In the genomic region with DNA sequence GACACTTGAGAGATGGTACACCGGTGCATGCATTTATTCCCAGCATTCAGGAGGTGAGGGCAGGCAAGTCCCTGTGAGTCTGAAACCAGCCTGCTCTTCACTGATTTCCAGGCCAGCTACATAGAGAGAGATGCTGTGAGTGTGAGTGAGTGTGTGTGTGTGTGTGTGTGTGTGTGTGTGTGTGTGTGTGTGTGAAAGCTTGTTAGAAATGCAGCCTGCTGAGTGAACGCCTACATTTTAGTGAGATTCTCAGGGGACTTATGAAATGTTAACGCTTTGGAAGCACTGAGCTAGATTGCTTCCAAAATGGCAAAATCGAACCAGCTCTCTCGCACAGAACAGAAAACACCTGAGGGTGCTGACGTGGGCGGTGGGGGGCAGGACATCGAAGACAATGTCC, we compare ENCODE assay signal across 19 mouse cellular contexts. TPM values are rescaled to one million over a fixed set of nuclear protein-coding genes. Genes with fewer than 3 reads are reported as not detected.
DNase-seq lines count a peak whose midpoint lies in the region.
"Had no signal": no experiment of that assay in that cellular context is flagged by ENCODE, and none has a peak within 500 bp of the region (broad histone marks: within the 10 kb centered on the region; RNA-seq: fewer than 3 reads in every experiment).

No protein-coding gene starts in this region.

- intact Hi-C loops in left cerebral cortex, postnatal 4 days (cut with DNase I): no loop called here

- DNase-seq in left cerebral cortex, adult 11 months (ENCODE audit: low spot score): peak; percentile 19
- no peak for DNase-seq in left cerebral cortex, postnatal 4 days
- peak; percentile 30 to 73 for DNase-seq in frontal cortex, adult 2 months (ENCODE audit: extremely low spot score in 1 of 2, low spot score in 1 of 2)
- DNase-seq in layer of hippocampus, adult 9-11 months: peak; percentile 34
- DNase-seq in right cerebral cortex, adult 2 months (ENCODE audit: low spot score in 2 of 2): peak; percentile 65
- no peak for DNase-seq in cerebellum, adult 11-12 months
- no peak for DNase-seq in thymus, adult 18-20 months
- DNase-seq in embryo, embryonic 10.5 days (ENCODE audit: low spot score): no peak
- DNase-seq: adrenal gland, postnatal 36 days; B cell, adult 2 months; cerebellum, postnatal 36 days; heart, postnatal 36 days; kidney, adult 11 months; kidney, postnatal 25 days had no signal

RNA-seq across cellular contexts. Expression of gene Chit1, which starts 35.0 kb away (rescaled TPM):
- total RNA-seq in left cerebral cortex, postnatal 4 days (2021): under 1 TPM; 0.48 to 0.54 TPM
- polyA plus RNA-seq in frontal cortex, adult 2 months (2012; rRNA removed): 0.22 and 0.23 TPM in 2 replicates
- total RNA-seq: adrenal gland, postnatal 36 days; gastrocnemius, adult 8-10 months; heart, postnatal 36 days had no signal
- polyA plus RNA-seq: embryonic facial prominence, embryonic 12.5 days; limb, embryonic 12.5 days; midbrain, embryonic 12.5 days; Patski had no signal

RNA-seq across cellular contexts. Expression of gene Chil1, which starts 35.9 kb away (rescaled TPM):
- 1 to 10 TPM; 1.1 to 2.0 TPM for total RNA-seq in left cerebral cortex, postnatal 4 days (2021)
- polyA plus RNA-seq in frontal cortex, adult 2 months (2012; rRNA removed): 23.1 and 23.6 TPM in 2 replicates

RNA-seq across cellular contexts. Expression of gene Mybph, which starts 47.2 kb away (rescaled TPM):
- total RNA-seq in left cerebral cortex, postnatal 4 days (2021): under 1 TPM in 1 of 2 experiments, not detected in 1; 0.18 TPM
- 0.50 and 1.0 TPM in 2 replicates for polyA plus RNA-seq in frontal cortex, adult 2 months (2012; rRNA removed)
- total RNA-seq: heart, postnatal 36 days had no signal
- polyA plus RNA-seq: midbrain, embryonic 12.5 days; Patski had no signal

Comparison
In these comparisons a context has a peak if more than half of its experiments do, and no peak if none do; other contexts are left out.
1. DNase-seq: peak in left cerebral cortex, adult 11 months (single experiment), frontal cortex, adult 2 months (2 of 2), layer of hippocampus, adult 9-11 months (single experiment) and right cerebral cortex, adult 2 months (2 of 2); none in left cerebral cortex, postnatal 4 days (single experiment), cerebellum, adult 11-12 months (single experiment), thymus, adult 18-20 months (0 of 2) and embryo, embryonic 10.5 days (single experiment).